Mouse (Mus musculus) left cerebral cortex, adult 18-20 months (tissue): ENCODE measurements around the gene Eif1. TPM values are rescaled to one million over a fixed set of nuclear protein-coding genes. Genes with fewer than 3 reads are reported as not detected.
"Not testable (repeated sequence)": the region's sequence is repeated elsewhere in the genome, so short reads cannot be mapped to it uniquely, and the experiment has no call there.

Experiments used
- DNase-seq, 2 experiments: peaks; one replicate each; pipeline ENCODE4 v3.0.0; 2021 to 2022; ENCODE audit warnings: low spot score in 2 of 2, mixed read lengths in 1 of 2
- long read RNA-seq, 2 experiments: library from polyadenylated mRNA; stranded (forward); transcript quantifications; one replicate each; pipeline ENCODE4 v2.0.0; 2021
- total RNA-seq, 2 experiments: library from RNA; stranded (reverse); gene quantifications; 2 replicates each; pipeline ENCODE4 v1.2.3; 2021

Gene Eif1
- 100 to 1,000 TPM; 831 to 849 TPM for total RNA-seq
- long read RNA-seq, experiment 1, transcript Eif1-203 (3 exons, 447 nt) = minor isoform, 13 of 604 reads
- long read RNA-seq, experiment 1, transcript Eif1-201 (4 exons, 1,322 nt) = major isoform, 569 of 604 reads
- long read RNA-seq, experiment 1, partial matches to known transcripts = 4 of 604 reads
- long read RNA-seq, experiment 1, other reads (novel, unspliced or antisense) = 16 of 604 reads
- long read RNA-seq, experiment 2, transcript Eif1-201 (4 exons, 1,322 nt) = major isoform, 607 of 622 reads
- long read RNA-seq, experiment 2, partial matches to known transcripts = 1 of 622 reads
- long read RNA-seq, experiment 2, other reads (novel, unspliced or antisense) = 7 of 622 reads

DNA sequence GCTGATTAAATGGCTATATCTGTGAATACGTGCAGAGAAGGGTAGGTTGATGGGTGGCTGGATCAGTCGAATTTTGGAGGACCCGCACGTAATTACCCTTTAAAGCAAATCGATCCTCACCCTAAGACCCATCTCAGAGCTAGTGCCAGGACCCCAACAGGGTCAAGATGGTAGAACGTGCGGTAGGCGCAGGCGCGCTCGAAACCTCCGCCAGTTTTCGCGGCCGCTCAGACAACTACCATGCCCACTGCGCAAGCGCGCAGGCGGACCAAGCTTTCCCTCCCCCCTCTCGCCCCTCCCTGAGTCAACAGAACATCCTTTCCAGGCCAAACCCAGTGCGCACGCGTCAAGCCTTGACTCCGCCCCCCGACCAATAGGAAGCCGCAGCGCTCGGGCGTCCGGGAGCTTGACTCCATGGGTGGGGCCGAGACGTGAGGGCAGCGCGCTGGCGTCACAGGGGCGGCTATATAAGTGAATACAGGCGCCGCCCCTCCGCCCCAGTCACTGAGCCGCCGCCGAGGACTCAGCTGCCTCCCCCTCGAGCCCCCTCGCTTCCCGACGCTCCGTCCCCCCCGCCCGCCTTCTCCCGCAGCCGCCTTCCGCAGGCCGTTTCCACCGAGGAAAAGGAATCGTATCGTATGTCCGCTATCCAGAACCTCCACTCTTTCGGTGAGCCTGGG lies at the start of gene Eif1:
Eif1 (plus strand) TSS at position 394 of the 680 bp plus-strand sequence.
- peak; percentile 100 for DNase-seq

DNA sequence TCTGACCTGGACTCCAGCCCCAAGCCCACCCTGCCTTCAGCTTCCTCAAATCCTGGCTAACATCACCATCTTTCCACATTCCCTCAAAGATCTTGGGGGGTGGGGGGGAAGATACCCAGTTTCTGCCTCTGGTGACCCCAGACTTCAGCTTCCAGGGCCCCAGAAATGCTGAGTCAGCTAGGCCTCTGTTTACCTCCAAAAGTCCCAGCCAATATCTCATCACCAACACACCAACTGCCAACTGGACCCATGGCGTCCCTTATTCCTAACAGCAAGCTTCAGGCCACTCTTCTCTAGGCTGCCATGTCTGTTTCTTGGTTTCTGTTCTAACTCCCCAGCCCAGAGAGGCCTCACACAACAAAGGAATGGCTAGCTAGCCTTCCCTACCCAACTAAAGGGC lies 47.8 kb upstream of the Eif1 start:
- no peak for DNase-seq

DNA sequence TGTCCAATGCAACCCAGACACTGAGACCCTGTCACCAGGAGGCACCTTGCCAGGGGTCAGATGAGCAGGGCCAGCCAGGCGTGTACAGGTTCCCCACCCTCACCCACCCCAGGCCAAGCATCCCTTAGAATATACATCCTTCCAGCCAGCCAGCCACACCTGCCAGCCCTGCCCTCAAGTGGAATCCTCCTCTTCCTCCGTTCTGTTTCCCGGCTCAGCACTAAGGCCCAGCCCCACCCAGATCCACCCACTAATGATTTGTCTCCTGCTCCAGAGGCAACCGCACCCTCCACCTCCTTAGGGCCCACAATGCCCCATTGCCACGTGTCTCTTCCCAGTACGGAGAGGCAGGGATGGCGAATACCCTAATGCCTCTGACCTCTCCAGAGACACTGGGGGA lies 45.0 kb upstream of the Eif1 start:
- DNase-seq = no peak

DNA sequence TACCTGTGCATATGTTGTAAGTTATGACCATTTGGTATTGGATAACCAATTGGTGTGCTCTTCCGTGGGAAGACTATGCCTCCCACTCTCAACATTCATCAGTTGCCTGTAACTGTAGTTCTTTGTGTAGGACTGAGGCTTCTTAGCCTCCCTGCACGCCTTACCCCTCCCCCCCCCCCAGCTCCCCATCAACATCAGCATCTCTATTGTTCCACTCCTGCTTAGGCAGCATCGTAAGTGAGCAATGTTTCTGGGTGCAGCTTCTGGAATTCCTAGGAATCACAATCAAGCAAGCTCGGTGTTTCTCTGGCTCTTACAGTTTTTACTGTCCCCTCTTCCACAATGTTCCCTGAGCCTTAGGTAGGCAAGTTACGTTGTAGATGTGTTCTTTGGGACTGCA lies 44.2 kb upstream of the Eif1 start:
- DNase-seq = no peak

DNA sequence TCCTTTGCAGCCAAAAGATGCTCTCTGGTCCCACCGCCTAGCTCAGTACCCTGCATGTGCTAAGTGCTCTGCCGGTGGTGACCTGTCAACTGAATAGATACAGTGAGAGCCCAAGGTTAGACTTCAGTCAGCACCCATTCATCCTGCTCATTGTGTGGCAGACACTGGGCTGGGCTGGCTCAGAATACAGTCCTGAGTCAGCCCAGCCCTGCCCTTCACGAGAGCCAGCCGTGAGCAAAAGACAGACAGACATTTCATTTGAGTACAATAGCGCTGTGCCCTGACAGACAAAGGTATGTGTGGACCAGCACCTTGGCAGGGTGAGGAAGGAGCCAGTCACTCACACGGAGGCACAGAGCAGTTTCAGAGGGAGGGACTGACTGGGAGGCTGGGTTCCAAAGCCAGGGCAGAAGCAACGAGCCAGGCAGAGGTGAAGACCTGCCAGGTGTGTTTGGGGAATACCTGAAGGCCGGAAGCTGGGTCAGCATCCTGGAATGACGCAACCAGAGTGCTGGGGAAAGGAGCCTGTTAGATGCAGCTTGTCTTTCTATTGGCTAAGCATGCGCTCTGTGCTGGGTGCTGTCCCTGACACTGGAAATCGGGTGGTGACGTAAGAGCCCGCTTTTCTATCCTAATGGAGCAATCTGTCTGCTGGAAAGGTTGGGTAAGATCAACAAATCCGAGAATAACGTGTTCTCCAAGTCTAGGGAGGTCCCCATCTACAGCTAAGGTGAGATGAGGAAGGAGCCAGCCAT lies 41.8 kb upstream of the Eif1 start:
- no peak for DNase-seq

DNA sequence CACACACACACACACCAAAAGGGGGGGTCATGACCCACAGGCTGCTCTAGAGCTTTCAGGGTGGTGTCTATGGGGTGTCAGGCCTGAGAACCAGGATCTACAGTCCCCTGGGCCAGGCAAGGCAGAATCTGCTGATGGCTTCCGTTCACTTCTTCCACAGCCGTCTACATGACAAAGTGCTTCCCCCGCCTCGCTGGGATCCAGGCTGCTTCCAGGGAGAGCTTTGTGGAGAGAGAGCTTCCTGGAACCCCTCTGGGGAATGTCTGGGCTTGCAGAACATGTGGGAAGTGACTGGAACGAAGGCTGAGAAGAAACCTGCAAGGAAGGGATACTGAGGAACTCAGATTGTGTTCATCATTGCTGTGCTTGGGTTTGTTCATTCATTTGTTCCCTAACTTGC lies 40.9 kb upstream of the Eif1 start:
- DNase-seq = no peak

DNA sequence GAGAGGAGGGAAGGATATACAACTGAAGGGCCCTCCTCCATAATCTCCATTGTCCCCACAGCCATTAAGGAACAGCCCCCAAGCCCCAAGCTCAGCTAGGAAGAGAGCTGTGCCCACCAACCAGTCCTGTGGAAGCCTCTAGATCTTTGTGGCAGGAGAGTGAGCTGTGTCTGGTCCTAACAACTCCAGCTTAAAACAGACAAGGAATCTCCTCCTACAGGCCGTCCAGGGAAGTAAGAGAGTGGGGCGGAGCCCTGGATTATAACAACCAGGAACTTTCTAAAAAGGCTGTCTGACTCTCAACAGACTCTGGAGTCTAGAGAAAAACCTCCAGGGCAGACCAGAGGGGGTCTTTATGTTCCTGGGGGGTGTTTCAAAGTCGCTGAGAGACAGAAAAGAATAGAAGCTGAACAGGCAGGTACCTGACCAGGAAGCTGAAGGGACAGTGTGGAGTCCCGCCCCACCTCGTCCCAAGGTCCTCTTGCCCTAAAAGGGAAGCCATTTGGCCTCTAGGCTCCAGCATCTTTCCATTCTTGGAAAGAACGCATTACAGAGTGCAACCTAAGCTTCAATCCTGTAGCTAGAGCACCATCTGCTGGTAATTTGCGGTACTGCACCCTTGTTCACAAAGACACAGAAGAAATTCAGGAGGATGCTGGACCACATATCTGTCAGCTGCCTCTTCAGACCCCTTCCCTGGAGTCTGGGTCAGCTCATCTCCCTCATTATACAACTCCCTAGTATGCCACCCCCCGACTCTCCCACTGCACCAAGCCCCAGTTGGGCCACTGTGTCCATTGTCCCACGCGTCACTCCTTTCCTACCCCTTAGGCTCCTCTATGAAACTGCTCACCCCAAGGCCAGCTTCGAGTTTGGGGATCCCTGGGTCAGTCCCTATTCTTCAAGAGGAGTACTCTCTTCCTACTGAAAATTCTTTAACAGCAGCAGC lies 37.8 kb upstream of the Eif1 start:
- DNase-seq = peak; percentile 83 to 94

DNA sequence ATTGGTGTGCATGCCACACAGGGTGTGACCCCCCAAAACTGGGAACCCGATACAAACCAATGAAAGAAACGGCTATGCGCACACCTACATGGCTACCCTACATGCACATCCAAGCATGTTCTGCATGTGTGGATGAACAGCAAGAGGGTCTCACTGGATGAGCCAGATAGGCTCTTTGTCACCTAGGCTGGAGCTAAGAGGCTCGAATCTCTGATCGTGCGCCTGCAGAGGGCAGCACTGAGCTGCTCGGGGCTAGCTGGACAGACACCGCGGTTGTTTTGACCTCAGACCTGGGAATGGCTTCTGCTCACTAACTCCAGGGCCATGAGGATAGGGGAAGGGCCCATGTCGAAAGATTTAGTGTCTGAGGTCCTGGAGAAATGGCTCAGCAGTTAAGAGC lies 37.1 kb upstream of the Eif1 start:
- peak; percentile 67 to 79 for DNase-seq

DNA sequence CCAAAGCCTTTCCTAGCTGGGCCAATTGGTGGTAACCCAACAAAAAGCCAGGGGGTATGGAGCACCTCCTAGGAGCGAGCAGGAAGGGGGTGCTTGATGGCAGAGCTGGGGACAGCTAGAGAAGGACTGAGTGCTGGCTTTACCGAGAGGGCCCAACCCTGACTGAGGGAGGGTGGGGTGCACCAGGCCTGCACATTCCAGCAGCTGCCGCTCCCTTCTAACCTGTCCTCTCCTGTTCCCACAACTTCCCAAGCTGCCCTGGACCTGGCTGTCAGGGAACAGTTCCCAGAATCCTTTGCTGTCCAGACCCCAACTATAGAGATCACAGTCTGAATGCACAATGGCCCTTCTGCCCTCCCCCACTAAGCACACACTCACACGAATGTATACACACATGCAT lies 34.7 kb upstream of the Eif1 start:
- no peak for DNase-seq

DNA sequence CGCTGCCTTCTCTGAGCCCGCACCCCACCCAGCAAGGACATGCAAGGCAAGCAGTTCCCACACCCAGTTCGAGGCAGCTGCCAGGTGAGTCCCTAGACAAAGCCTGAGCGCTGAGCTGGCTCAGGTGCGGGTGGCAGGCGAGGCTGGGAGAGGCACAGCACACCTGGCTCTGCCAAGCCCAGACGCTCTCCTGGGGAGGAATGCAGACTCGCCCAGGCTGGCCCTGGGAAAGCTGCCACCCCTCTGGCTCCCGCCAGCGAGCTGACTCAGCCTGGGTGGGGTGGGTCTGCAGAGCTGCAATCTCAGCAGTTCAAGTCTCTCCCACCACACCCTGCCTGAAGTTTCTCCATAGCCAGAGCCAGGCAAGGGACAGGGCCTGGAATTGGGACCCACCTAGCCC lies 32.7 kb upstream of the Eif1 start:
- DNase-seq = no peak

DNA sequence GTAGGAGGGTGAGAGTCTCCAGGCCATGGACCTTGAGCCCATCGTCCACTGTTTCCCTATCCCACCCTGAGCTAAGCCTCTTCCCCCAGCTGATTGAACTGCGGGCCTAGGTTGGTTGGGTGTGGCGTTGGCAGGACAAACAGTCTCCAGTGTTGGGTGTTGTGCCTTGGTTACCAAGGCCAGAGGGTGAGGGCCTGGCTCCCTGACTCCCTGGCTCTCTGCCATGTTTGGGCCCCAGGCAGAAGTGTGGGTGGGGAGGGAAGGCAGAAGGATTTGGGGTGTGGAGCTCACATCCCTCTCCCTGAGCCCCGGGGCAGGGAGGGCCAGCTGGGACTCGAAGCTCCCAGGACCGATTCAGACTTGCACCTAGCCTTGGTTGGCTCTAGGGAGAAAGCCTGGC lies 30.7 kb upstream of the Eif1 start:
- DNase-seq = no peak

DNA sequence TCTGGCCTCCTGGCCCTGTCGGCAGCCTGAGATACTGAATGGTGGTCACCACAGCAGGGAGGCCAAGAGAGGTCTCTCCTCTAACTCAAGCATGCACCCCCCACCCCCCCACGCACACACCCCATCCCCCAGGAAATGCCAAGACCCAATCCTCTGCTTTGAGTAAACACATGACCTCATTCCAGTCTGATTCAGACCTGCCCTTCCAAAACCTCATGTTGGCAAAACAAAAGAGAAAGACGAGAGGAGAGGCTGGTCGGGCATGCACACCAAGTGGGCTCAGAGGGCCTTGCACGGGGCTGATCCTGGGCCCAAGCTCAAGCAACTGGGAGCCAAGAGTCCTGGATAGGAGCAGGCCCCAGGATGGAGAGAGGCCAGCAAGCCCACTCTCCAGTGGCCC lies 29.4 kb upstream of the Eif1 start:
- no peak for DNase-seq

DNA sequence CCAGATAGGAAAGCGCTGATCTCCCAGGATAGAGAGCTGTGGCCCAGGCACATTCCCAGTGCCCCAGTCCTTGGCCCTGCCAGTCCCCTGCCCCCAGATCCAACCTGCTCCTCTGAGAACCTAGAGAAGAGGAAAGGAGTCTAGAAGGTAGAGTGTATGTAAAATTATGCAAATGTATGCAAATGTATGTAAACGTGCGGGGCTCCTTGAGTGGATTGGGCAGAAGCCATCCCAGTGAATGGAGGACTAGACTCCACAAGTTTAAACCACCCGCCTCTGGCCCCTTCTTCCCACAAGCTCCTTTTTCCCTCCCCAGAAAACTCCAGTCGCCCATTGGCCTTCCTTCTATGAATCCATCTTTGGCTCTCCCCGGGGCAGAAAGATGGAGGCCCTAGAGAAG lies 26.8 kb upstream of the Eif1 start:
- DNase-seq = no peak

DNA sequence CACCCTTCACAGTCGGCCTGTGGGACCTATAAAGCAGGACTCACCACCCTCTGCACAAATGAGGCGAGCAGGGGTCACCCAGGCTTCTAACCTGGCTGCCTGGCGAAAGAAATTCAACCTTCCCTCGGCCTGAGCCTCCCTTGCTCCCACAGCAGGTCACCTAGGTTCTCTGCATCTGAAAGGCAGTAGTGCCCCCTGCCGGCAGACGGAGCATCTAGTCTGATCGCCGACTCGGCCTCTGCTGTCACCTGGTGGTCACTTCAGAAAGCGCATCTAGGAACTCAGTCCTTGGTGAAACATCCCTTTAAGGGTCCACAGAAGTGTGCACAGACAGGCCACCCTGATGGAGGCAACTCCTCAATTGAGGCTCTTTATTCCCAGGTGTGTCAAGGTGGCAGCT lies 24.4 kb upstream of the Eif1 start:
- DNase-seq = peak; percentile 79 to 89

DNA sequence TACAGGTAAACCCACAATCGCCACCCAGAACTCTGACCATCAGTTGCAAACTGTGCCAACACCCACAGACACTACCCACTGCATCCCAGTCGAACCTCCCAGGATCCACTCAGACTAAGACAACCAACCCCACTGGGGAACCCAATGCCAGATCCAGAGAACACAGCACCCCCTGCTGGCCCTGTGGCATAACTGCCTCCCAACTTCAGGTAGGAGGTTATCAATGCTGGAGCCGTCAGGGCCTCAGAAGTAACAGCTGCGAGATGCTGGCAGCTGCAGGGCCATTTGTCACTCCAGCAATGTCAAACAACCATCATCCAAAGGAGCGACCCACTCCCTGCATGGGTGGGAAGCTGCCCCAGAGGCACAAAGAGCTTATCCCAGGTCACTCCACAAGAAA lies 21.9 kb upstream of the Eif1 start:
- no peak for DNase-seq

DNA sequence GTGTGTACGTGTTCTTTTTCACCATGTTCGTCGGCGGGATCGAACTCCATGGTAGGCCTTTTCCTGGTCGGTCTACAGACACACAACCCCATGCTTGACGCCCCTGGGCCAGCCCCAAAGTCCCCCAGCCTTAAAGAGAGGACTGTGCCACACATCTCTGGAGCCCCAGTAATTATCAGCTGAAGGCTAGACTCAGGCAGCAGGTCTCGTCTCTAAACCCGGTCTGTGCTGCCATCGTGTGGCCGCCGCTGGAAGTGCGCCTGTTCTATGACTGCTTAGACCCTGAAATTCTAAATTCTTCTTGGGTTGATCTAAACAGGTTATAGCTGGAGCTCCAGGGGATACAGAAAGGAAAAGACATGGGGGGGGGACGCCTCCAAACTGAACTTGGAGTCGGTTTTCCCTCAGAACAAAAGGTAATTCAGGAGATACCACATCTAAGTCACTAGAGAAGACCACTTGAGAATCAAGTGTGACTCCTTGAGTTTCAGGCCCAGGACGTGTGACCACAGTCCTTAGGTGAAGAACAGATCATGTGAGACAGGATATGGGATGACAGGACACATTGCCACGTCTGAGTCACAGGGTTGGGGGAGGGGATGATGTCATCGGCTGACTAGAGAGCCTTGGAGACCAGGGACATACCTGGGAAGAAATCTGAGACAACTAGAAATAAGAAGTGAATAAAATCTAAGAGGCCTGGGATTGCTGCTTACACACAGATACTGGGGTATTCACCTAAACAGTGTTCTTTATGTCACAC lies 21.2 kb upstream of the Eif1 start:
- DNase-seq = peak; percentile 83 to 91

DNA sequence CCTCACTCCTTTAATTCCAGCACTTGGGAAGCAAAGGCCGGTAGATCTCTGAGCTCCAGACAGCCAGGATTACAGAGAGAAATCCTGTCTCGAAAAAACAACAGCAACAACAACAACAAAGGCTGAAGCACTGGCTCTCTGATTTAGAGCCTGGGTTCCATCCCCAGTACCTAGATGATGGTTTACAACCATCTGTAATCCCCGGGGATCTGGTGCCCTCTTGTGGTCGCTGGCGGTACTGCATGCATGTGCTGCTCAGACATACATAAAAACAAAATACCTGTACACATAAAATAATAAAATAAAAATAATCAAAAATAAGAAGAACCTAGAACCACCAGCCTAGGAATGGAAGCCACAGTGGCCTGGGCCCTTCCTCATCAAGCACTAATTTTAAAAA lies 19.4 kb upstream of the Eif1 start:
- DNase-seq = peak; percentile 48 to 67

DNA sequence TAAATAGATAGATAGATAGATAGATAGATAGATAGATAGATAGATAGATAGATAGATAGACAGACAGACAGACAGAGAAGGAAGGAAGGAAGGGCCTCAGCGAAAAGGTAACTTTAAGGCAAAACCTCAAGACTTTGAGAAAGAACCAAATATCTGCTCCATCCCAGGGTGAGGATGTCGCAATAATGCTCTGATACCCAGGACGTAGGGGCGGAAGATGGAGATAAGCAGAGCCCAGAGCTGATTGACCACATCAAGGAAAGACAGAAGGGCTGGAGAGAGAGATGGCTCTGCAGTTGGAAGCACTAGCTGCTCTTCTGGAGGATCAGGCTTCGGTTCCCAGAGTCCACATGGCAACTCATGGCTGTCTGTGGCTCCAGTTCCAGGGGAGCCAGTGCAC lies 18.4 kb upstream of the Eif1 start:
- DNase-seq = no peak

DNA sequence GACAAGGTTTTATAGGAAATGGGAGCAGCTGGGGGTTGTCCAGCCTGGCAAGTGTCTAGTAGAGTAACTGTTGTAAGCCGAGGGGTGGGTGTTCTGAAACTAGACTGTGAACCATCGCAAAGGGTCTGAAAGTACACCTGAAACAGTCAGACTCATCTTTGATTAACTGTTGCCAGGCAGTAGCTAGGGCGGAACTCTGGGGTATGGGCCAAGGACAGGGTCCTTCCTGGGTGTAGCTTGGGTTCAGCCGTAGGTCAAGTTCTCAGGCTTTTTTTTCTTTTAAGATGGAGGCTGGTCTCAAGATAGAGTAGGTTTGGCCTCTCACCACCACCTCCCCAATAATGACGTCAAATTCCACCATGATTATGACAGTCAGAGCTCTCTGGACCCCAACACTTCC lies 11.8 kb upstream of the Eif1 start:
- DNase-seq = no peak

DNA sequence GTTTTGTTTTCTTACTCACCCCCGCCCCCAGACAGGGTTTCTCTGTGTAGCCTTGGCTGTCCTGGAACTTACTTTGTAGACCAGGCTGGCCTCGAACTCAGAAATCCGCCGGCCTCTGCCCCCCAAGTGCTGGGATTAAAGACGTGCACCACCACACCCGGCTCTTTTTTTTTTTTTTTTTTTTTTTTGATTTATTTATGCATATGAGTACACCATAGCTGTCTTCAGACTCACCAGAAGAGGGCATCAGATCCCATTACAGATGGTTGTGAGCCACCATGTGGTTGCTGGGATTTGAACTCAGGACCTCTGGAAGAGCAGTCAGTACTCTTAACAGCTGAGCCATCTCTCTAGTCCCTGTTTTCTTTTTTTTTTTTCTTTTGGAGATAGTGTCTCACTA lies 11.0 kb upstream of the Eif1 start:
- not testable (repeated sequence) for DNase-seq
